Mouse (Mus musculus): Measurements from ENCODE around the gene Nln. TPM values are rescaled to one million over a fixed set of nuclear protein-coding genes. Genes with fewer than 3 reads are reported as not detected.

Nln gene
- polyA plus RNA-seq, 1 experiment from 2014 or later, result 21.5 TPM

- Histone ChIP-seq H3K4me1 (ENCODE audit: control insufficient read depth, insufficient read depth, low read length) (peaks cover 29% of the 10 kb centered on the region), H3K27me3 (ENCODE audit: control insufficient read depth, insufficient read depth, low read length) (no peaks in the 10 kb centered on the region), H3K4me3 (ENCODE audit: low read length) (no peak overlapping the region), H3K4me2 (replicated peaks; ENCODE audit: low read depth, low read length) (no peak overlapping the region), H3K9ac (ENCODE audit: low read depth, low read length) (no peak overlapping the region), H3K27ac (ENCODE audit: low read depth, low read length) (no peak overlapping the region), H3K36me3 (ENCODE audit: control insufficient read depth, insufficient read depth, low read length) (no peaks in the 10 kb centered on the region), H3K9me3 (ENCODE audit: control insufficient read depth, low read length) (no peaks in the 10 kb centered on the region)
- ATAC-seq (ENCODE audit: low FRiP score, low TSS enrichment), result no peak
- WGBS, result 86% methylated on average over 4 of the region's 4 CpGs
These were observed 69.6 kb downstream of the Nln start for GRCm38 (mm10) chr13:104039861-104040260.

GRCm38 (mm10) chr13:104038891-104039290 lies 70.5 kb downstream of the Nln start:
- H3K27ac ChIP-seq (ENCODE audit: low read depth, low read length), result no peak overlapping the region
- no peak for ATAC-seq (ENCODE audit: low FRiP score, low TSS enrichment)
- 88% methylated on average over 7 of the region's 7 CpGs for WGBS

GRCm38 (mm10) chr13:104038358-104038757 lies 71.1 kb downstream of the Nln start:
- Histone ChIP-seq H3K4me1 (ENCODE audit: control insufficient read depth, insufficient read depth, low read length) (peaks cover 32% of the 10 kb centered on the region), H3K4me2 (replicated peaks; ENCODE audit: low read depth, low read length) (no peak overlapping the region), H3K27ac (ENCODE audit: low read depth, low read length) (no peak overlapping the region), H3K36me3 (ENCODE audit: control insufficient read depth, insufficient read depth, low read length) (no peaks in the 10 kb centered on the region), H3K9me3 (ENCODE audit: control insufficient read depth, low read length) (no peaks in the 10 kb centered on the region), H3K4me3 (ENCODE audit: low read length) (no peak overlapping the region), H3K27me3 (ENCODE audit: control insufficient read depth, insufficient read depth, low read length) (no peaks in the 10 kb centered on the region), H3K9ac (ENCODE audit: low read depth, low read length) (no peak overlapping the region)
- WGBS, result 55% methylated on average over 7 of the region's 7 CpGs
- ATAC-seq (ENCODE audit: low FRiP score, low TSS enrichment), result no peak

More at GRCm38 (mm10) chr13:104038891-104039290, 70.5 kb downstream of the Nln start:
- Histone ChIP-seq H3K9ac (ENCODE audit: low read depth, low read length) (no peak overlapping the region), H3K4me1 (ENCODE audit: control insufficient read depth, insufficient read depth, low read length) (peaks cover 32% of the 10 kb centered on the region), H3K27me3 (ENCODE audit: control insufficient read depth, insufficient read depth, low read length) (no peaks in the 10 kb centered on the region), H3K36me3 (ENCODE audit: control insufficient read depth, insufficient read depth, low read length) (no peaks in the 10 kb centered on the region), H3K4me3 (ENCODE audit: low read length) (no peak overlapping the region), H3K9me3 (ENCODE audit: control insufficient read depth, low read length) (no peaks in the 10 kb centered on the region), H3K4me2 (replicated peaks; ENCODE audit: low read depth, low read length) (no peak overlapping the region)

GRCm38 (mm10) chr13:104037531-104038290 lies 71.7 kb downstream of the Nln start:
- Histone ChIP-seq H3K4me3 (ENCODE audit: low read length) (no peak overlapping the region), H3K4me2 (replicated peaks; ENCODE audit: low read depth, low read length) (no peak overlapping the region), H3K36me3 (ENCODE audit: control insufficient read depth, insufficient read depth, low read length) (no peaks in the 10 kb centered on the region), H3K9ac (ENCODE audit: low read depth, low read length) (no peak overlapping the region), H3K9me3 (ENCODE audit: control insufficient read depth, low read length) (no peaks in the 10 kb centered on the region), H3K27me3 (ENCODE audit: control insufficient read depth, insufficient read depth, low read length) (no peaks in the 10 kb centered on the region), H3K27ac (ENCODE audit: low read depth, low read length) (peak overlapping the region; percentile 49; the same call in 1 of the 2 replicates), H3K4me1 (ENCODE audit: control insufficient read depth, insufficient read depth, low read length) (peaks cover 34% of the 10 kb centered on the region)
- 27% methylated on average over 9 of the region's 9 CpGs for WGBS
- ATAC-seq (ENCODE audit: low FRiP score, low TSS enrichment), result peak; percentile 81

- peak; percentile 59 for ATAC-seq (ENCODE audit: low FRiP score, low TSS enrichment)
These were observed 72.7 kb downstream of the Nln start for GRCm38 (mm10) chr13:104036494-104037290.

GRCm38 (mm10) chr13:104035651-104036050 lies 73.8 kb downstream of the Nln start:
- no peaks in the 10 kb centered on the region for H3K36me3 ChIP-seq (ENCODE audit: control insufficient read depth, insufficient read depth, low read length)
- WGBS, result 94% methylated on average over 2 of the region's 2 CpGs
- no peak overlapping the region for H3K27ac ChIP-seq (ENCODE audit: low read depth, low read length)
- H3K27me3 ChIP-seq (ENCODE audit: control insufficient read depth, insufficient read depth, low read length), result no peaks in the 10 kb centered on the region
- H3K9ac ChIP-seq (ENCODE audit: low read depth, low read length), result no peak overlapping the region
- no peaks in the 10 kb centered on the region for H3K9me3 ChIP-seq (ENCODE audit: control insufficient read depth, low read length)
- ATAC-seq (ENCODE audit: low FRiP score, low TSS enrichment), result no peak
- H3K4me1 ChIP-seq (ENCODE audit: control insufficient read depth, insufficient read depth, low read length), result peaks cover 36% of the 10 kb centered on the region
- no peak overlapping the region for H3K4me3 ChIP-seq (ENCODE audit: low read length)
- H3K4me2 ChIP-seq (replicated peaks; ENCODE audit: low read depth, low read length), result no peak overlapping the region

More at GRCm38 (mm10) chr13:104036494-104037290, 72.7 kb downstream of the Nln start:
- Histone ChIP-seq H3K27me3 (ENCODE audit: control insufficient read depth, insufficient read depth, low read length) (no peaks in the 10 kb centered on the region), H3K9ac (ENCODE audit: low read depth, low read length) (no peak overlapping the region), H3K4me3 (ENCODE audit: low read length) (no peak overlapping the region), H3K9me3 (ENCODE audit: control insufficient read depth, low read length) (no peaks in the 10 kb centered on the region), H3K4me1 (ENCODE audit: control insufficient read depth, insufficient read depth, low read length) (peaks cover 36% of the 10 kb centered on the region), H3K4me2 (replicated peaks; ENCODE audit: low read depth, low read length) (no peak overlapping the region; the same call in 1 of the 2 replicates), H3K27ac (ENCODE audit: low read depth, low read length) (peak overlapping the region; percentile 49; the same call in 1 of the 2 replicates), H3K36me3 (ENCODE audit: control insufficient read depth, insufficient read depth, low read length) (no peaks in the 10 kb centered on the region)
- WGBS, result 52% methylated on average over 23 of the region's 23 CpGs

- WGBS, result 25% methylated on average over 6 of the region's 6 CpGs
- peaks cover 36% of the 10 kb centered on the region for H3K4me1 ChIP-seq (ENCODE audit: control insufficient read depth, insufficient read depth, low read length)
- no peak overlapping the region for H3K4me2 ChIP-seq (replicated peaks; ENCODE audit: low read depth, low read length)
- H3K27ac ChIP-seq (ENCODE audit: low read depth, low read length), result no peak overlapping the region
- no peaks in the 10 kb centered on the region for H3K36me3 ChIP-seq (ENCODE audit: control insufficient read depth, insufficient read depth, low read length)
- no peak for ATAC-seq (ENCODE audit: low FRiP score, low TSS enrichment)
- H3K9me3 ChIP-seq (ENCODE audit: control insufficient read depth, low read length), result no peaks in the 10 kb centered on the region
- no peak overlapping the region for H3K9ac ChIP-seq (ENCODE audit: low read depth, low read length)
- H3K4me3 ChIP-seq (ENCODE audit: low read length), result no peak overlapping the region
- no peaks in the 10 kb centered on the region for H3K27me3 ChIP-seq (ENCODE audit: control insufficient read depth, insufficient read depth, low read length)
These were observed 74.6 kb downstream of the Nln start for GRCm38 (mm10) chr13:104034854-104035253.

- Histone ChIP-seq H3K27me3 (ENCODE audit: control insufficient read depth, insufficient read depth, low read length) (no peaks in the 10 kb centered on the region), H3K27ac (ENCODE audit: low read depth, low read length) (no peak overlapping the region), H3K4me1 (ENCODE audit: control insufficient read depth, insufficient read depth, low read length) (peaks cover 24% of the 10 kb centered on the region), H3K4me3 (ENCODE audit: low read length) (no peak overlapping the region), H3K4me2 (replicated peaks; ENCODE audit: low read depth, low read length) (no peak overlapping the region), H3K9me3 (ENCODE audit: control insufficient read depth, low read length) (no peaks in the 10 kb centered on the region), H3K9ac (ENCODE audit: low read depth, low read length) (no peak overlapping the region), H3K36me3 (ENCODE audit: control insufficient read depth, insufficient read depth, low read length) (no peaks in the 10 kb centered on the region)
- ATAC-seq (ENCODE audit: low FRiP score, low TSS enrichment), result no peak
- WGBS, result 37% methylated on average over 3 of the region's 3 CpGs
These were observed 76.7 kb downstream of the Nln start for GRCm38 (mm10) chr13:104032620-104033133.
